Mouse (Mus musculus): Measurements from ENCODE around the gene Ankrd24.
A peak's percentile ranks its signal among the peaks of the same experiment; 100 is the strongest.

Ankrd24 gene

DNA sequence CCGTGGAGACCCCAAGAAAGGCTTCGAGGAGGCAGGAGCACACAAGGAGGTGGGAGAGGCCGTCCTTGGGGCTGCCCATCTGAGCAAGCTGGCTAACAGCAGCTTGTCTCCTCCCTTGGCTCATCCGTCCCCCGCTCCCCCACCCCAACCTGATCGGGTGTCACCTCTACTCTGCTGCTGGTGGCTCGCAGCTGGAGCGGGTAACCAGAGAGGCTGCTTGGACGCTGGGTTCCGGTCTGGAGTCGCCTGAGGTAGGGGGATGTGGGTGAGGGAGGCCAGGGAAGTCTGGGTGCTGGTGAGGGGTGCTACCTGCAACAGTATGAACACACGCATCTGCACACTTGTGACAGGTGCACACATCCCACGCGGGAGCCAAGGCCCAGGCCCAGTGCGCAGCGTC lies at the start of gene Ankrd24:
TSS of gene Ankrd24 (plus strand) at position 151 of the 400 bp plus-strand sequence.
- DNase-seq (ENCODE audit: low spot score in 2 of 2): no peak

- DNase-seq (ENCODE audit: low spot score in 2 of 2): no peak
Measured at GRCm38 (mm10) chr10:81579967-81580366, 48.4 kb upstream of the Ankrd24 start.

DNA sequence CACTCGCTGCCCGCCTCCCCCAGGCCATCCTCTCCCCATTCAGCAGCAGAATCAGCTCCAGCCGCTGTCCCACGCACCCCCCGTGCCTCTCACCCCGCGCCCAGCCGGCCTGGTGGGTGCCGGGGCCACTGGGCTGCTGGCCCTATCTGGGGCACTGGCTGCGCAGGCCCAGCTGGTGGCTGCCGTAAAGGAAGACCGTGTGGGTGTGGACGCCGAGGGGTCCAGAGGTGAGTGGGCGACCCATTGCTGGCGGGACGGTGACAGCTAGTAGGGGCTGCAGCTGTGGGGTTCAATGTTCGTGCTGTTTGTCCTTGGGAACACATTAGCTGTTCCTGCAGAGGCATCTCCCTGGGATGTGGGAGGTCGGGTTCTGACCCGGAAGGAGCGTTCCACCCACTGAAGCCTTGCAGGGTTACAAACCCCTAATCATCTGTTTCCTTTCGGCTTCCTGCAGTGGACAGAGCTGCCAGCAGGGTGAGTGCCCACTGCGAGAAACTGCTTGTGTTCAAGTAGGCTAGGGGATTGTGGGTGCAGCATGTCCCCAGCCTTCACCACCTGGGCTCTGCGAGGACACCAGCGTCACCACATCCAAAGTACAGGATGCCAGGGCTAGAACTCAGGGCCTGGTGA lies 47.8 kb upstream of the Ankrd24 start:
- DNase-seq (ENCODE audit: low spot score in 2 of 2): peak in 1 of 2 experiments; percentile 59

- no peak for DNase-seq (ENCODE audit: low spot score in 2 of 2)
Measured at GRCm38 (mm10) chr10:81583347-81583746, 45.0 kb upstream of the Ankrd24 start.

- DNase-seq (ENCODE audit: low spot score in 2 of 2): no peak
Measured at GRCm38 (mm10) chr10:81588739-81589138, 39.6 kb upstream of the Ankrd24 start.

GRCm38 (mm10) chr10:81591846-81592245 lies 36.5 kb upstream of the Ankrd24 start:
- no peak for DNase-seq (ENCODE audit: low spot score in 2 of 2)

DNA sequence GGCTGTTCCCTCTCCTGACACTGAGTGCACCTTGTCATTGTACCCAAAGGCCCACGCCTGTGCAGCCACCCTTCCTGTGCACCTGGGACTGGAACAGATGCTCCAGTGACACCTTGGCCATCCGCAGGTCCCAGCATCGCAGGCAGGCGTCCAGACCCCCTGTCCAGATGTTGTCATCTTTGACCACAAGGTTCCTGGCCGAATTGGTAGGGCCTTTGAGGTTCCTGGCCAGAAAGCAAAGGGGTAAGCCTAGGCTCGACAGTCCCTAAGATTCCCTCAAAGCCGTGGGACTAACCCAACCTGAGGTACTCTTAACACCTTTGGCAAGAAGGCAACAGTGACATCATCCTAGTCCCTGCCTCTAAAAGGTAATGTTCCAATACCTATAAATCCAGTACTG lies 35.7 kb upstream of the Ankrd24 start:
- no peak for DNase-seq (ENCODE audit: low spot score in 2 of 2)

GRCm38 (mm10) chr10:81593223-81593622 lies 35.1 kb upstream of the Ankrd24 start:
- no peak for DNase-seq (ENCODE audit: low spot score in 2 of 2)

DNA sequence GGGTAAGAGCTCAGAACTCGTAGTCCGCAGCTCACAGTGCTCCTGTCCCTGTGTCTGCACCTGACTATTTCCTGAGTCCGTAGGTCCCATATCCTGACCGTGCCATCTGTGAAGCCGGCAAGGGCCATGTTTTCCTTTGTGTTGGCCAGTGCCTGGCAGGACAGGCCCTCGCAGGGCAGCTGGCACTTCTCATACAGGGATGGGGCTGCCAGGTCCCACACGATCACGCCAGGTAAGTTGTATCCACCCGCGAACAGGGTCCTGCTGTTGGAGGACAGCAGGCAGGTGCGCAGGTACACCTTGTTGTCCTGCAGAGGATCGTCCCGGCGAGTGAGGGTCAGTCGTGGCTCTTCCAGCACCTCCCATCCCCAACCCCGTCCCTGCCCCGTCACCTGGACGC lies 34.4 kb upstream of the Ankrd24 start:
- DNase-seq (ENCODE audit: low spot score in 2 of 2): no peak

GRCm38 (mm10) chr10:81595599-81595998 lies 32.7 kb upstream of the Ankrd24 start:
- no peak for DNase-seq (ENCODE audit: low spot score in 2 of 2)

GRCm38 (mm10) chr10:81596611-81597010 lies 31.7 kb upstream of the Ankrd24 start:
- DNase-seq (ENCODE audit: low spot score in 2 of 2): no peak

GRCm38 (mm10) chr10:81597137-81597950 lies 31.0 kb upstream of the Ankrd24 start:
- no peak for DNase-seq (ENCODE audit: low spot score in 2 of 2)

- no peak for DNase-seq (ENCODE audit: low spot score in 2 of 2)
Measured at GRCm38 (mm10) chr10:81598342-81598741, 30.0 kb upstream of the Ankrd24 start.

GRCm38 (mm10) chr10:81598871-81599270 lies 29.5 kb upstream of the Ankrd24 start:
- no peak for DNase-seq (ENCODE audit: low spot score in 2 of 2)

DNA sequence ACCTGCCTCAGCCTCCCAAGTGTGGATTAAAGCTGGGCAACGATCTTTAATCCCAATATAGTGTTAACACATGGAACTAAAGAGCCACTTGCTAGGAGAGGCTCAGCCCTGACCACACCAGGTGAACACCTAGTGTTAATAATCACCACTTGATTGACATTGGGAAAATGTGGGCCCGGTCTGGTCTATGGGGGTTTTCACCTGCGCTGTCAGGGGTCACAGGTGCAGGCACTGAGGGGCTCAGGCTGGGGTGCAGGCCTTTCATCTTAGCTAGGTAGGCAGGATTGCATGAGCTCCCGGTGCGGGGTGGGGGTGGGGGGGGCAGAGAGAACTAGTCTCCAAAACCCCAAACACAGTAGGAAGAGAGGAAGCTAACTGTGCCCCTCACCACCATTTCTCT lies 28.7 kb upstream of the Ankrd24 start:
- DNase-seq (ENCODE audit: low spot score in 2 of 2): no peak

- no peak for DNase-seq (ENCODE audit: low spot score in 2 of 2)
Measured at GRCm38 (mm10) chr10:81600096-81600495, 28.2 kb upstream of the Ankrd24 start.

GRCm38 (mm10) chr10:81600738-81601203 lies 27.6 kb upstream of the Ankrd24 start, which contains the start of gene Tle6:
Gene Tle6, minus strand, starts transcription at chr10:81601073.
- peak; percentile 72 to 92 for DNase-seq (ENCODE audit: low spot score in 2 of 2)

DNA sequence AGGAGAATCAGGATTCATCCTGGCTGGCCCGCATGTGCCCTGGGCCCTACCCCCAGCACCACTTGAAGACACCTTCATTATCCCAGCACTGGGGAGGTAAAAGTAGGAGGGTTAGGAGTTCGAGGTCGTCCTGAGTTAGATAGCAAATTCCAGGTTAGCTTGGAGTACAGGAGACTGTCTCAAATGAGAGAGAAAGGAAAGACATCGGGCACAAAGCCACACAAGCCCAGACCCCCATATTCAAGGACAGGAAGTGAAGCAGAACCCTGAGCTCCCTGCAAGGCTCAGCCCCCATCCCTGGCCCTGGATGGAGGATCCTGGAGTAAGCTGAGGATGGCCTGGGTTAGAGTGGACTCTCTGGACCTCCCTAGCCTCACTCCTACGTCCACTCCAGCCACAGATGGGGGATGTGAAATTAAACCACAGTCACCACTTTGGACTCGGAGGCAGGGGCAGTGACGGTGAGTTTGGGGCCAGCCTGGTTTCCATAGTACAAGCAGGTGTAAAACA lies 26.9 kb upstream of the Ankrd24 start:
- no peak for DNase-seq (ENCODE audit: low spot score in 2 of 2)

DNA sequence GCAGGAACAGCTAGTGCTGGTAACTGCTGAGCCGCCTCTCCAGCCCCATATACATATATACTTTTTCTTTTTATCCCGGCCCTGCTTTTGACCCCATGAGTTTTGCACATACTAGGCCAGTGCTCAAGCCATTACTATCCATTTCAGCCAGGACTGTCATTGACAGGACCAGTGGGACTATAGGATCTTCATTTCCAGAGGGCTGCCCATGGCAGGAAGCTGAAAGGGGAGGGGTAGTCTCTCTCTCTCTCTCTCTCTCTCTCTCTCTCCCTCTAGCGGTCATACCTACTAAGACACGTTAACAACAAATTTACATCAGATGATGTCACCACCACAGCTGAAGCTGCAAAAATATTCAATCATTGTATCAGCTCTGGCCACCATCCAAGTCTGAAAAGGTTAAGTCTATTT lies 25.6 kb upstream of the Ankrd24 start:
- DNase-seq (ENCODE audit: low spot score in 2 of 2): peak in 1 of 2 experiments; percentile 29

- no peak for DNase-seq (ENCODE audit: low spot score in 2 of 2)
Measured at GRCm38 (mm10) chr10:81604019-81604967, 24.0 kb upstream of the Ankrd24 start.

DNA sequence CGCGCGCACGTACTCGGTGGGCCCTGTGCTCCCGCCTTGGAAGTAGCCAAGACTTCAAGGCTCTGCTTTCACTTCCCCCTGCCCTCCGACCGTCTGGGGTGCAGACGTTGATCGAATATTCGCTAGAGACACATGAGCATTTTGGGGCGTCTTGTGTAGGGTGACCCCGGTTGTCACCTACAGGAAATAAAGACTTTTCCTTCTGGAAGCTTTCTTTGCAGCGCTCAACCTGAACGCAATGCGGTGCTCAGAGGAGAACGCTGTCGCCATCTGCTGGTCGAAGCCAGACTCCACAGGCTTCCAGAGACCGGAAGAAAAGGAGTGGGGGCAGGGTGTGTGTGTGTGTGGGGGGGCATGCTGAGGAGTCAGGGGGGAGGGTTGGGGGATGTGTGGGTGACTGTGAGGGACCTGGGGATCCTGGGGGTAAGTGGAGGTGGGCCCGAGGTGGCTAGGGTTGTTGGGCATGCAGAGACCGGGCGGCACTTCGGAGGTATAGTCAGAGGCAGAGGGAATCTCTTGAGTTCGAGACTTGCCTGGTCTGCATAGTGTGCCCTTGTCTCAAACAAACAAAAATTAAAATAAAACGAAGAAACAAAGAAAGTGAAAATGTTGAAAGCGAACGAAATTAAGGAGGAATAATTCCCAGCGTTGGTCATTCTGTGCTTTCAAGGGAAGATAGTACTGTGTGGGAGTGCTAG lies 23.2 kb upstream of the Ankrd24 start:
- DNase-seq (ENCODE audit: low spot score in 2 of 2): peak; percentile 78 to 89
